Mouse (Mus musculus) urinary bladder, postnatal 14 days (tissue): ENCODE data around the gene Tex50.
"Not testable (repeated sequence)": the region's sequence is repeated elsewhere in the genome, so short reads cannot be mapped to it uniquely, and the experiment has no call there.

Experiments
- DNase-seq: peaks from one replicate; pipeline ENCODE4 v3.0.0; 2021; ENCODE audit warnings: low spot score

Gene Tex50

GRCm38 (mm10) chr1:161159214-161159613 lies at the start of gene Tex50:
Gene Tex50 (minus strand): TSS chr1:161159314.
- no peak for DNase-seq

GRCm38 (mm10) chr1:161199856-161200255 lies 40.7 kb upstream of the Tex50 start:
- DNase-seq: no peak

- DNase-seq: not testable (repeated sequence)
Observed at GRCm38 (mm10) chr1:161196364-161196763, 37.2 kb upstream of the Tex50 start.

GRCm38 (mm10) chr1:161195541-161196351 lies 36.6 kb upstream of the Tex50 start:
- DNase-seq: peak; percentile 76

GRCm38 (mm10) chr1:161190253-161190910 lies 31.3 kb upstream of the Tex50 start:
- no peak for DNase-seq

GRCm38 (mm10) chr1:161185431-161185830 lies 26.3 kb upstream of the Tex50 start:
- no peak for DNase-seq

- no peak for DNase-seq
Observed at GRCm38 (mm10) chr1:161183677-161184076, 24.6 kb upstream of the Tex50 start.

- DNase-seq: no peak
Observed at GRCm38 (mm10) chr1:161182386-161182785, 23.3 kb upstream of the Tex50 start.

- DNase-seq: peak; percentile 46
Observed at GRCm38 (mm10) chr1:161180674-161181073, 21.6 kb upstream of the Tex50 start.

GRCm38 (mm10) chr1:161170651-161171050 lies 11.5 kb upstream of the Tex50 start:
- peak; percentile 79 for DNase-seq

GRCm38 (mm10) chr1:161160266-161160665 lies 1.2 kb upstream of the Tex50 start:
- no peak for DNase-seq

- DNase-seq: no peak
Observed at GRCm38 (mm10) chr1:161156546-161156945, 2.6 kb downstream of the Tex50 start.

- DNase-seq: no peak
Observed at GRCm38 (mm10) chr1:161151098-161151497, 8.0 kb downstream of the Tex50 start.

GRCm38 (mm10) chr1:161147888-161148287 lies 11.2 kb downstream of the Tex50 start:
- no peak for DNase-seq

- DNase-seq: not testable (repeated sequence)
Observed at GRCm38 (mm10) chr1:161145611-161146010, 13.5 kb downstream of the Tex50 start.

GRCm38 (mm10) chr1:161143216-161143615 lies 15.9 kb downstream of the Tex50 start:
- DNase-seq: no peak

- peak; percentile 48 for DNase-seq
Observed at GRCm38 (mm10) chr1:161142531-161143159, 16.5 kb downstream of the Tex50 start, which contains the start of gene Ankrd45. Gene Ankrd45 (plus strand): TSS chr1:161142691.

GRCm38 (mm10) chr1:161140026-161140762 lies 18.9 kb downstream of the Tex50 start:
- peak; percentile 31 for DNase-seq

- DNase-seq: no peak
Observed at GRCm38 (mm10) chr1:161139496-161139895, 19.6 kb downstream of the Tex50 start.

GRCm38 (mm10) chr1:161130726-161131664 lies 28.1 kb downstream of the Tex50 start, which contains the start of gene Klhl20:
Gene Klhl20 (minus strand): TSS chr1:161131511.
- DNase-seq: peak; percentile 92

- no peak for DNase-seq
Observed at GRCm38 (mm10) chr1:161126461-161126860, 32.7 kb downstream of the Tex50 start.
